Mouse (Mus musculus) ZHBTc4 (cell line): ENCODE results near the gene Ddx54.
A peak's percentile ranks its signal among the peaks of the same experiment; 100 is the strongest.

Experiments used
- DNase-seq: peaks from one replicate; pipeline ENCODE4 v3.0.0-alpha.2; 2011; ENCODE audit warnings: low read depth, low spot score

Ddx54 gene

DNA sequence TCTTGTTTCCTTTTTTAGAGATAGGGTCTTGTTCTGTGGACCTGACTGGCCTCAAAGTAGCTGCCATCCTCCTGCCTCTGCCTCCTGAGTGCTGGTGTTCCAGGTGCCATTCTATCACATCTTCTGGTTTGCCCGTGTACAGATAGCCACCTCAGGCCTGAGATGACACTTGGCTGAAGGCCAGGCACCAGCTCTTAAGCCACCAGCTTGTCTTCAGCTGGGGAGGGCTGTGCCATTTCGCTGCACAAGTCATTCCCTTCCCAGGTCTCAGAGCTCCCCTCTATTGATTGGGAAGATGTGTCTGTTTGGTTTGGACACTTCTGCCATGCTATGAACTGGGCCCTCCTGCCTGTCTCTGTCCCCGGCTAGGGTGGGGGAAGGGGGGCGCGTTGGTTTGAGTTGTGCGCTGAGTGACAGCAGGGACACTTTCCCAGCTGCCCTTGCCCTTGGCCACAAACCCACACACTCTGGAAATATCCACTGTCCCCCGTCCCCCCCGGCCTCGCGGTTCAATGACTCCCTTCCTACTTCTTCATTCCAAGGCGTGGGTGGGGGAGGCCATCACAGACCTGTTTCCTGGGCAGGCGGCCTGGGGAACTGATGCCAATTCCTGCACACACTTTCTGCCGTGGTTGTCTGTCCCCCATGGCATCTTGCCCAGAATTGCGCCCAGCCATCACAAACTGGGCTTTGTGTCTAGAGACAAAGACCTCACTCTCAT lies 31.0 kb downstream of the Ddx54 start:
- DNase-seq = no peak

DNA sequence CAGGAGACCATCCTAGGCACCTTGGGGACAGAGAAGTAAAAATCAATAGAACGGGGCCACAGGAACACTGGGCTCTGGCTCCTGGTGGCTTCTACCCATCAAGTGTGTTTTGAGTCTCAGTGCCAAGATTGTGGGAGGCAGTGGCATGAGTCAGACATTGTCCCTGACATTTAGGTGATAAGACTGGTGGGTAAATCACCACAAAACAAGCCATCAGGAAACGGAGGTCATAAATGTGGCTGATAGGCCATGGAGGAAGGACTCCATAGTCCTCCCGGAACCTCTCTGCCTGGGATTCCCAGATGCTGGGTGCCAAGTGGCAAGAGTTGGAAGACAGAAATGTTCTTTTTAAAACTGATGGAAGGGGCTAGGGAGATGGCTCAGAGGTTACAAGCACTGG lies 31.7 kb downstream of the Ddx54 start:
- no peak for DNase-seq

DNA sequence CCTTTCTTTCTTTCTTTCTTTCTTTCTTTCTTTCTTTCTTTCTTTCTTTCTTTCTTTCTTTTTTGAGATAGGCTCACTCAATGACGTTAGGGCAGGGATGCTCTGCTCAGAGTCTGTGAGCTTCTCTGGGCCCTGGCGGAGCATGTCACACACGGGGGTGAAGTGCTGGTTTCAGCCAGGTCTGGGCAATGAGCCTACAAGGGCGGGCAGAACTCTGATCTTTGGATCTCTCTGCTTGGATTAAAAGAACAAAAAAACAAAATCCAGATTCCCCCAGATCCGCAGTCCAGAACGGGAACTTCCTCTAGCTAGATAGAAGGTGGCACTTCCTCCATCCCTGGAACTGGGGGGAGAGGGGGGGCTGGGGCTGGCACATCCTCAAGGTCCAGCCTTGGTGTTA lies 33.3 kb downstream of the Ddx54 start:
- no peak for DNase-seq

DNA sequence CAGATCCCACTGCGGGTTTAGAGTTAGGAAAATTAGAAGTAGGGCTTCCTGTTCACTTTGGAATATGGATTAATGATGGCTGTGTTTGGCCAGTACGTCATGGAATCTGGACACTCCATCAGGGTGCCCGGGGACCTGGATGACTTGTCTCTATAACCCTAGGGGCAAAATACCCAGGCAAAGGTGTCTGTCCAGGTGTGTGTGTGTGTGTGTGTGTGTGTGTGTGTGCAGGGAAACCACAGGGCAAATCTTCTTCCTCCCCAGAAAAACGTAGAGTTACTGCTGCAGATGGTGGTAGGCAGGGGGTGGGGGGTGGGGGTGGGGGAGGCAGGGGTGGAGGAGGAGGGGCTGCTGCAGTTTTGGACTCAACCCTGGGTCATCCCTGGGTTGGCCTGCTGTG lies 34.8 kb downstream of the Ddx54 start:
- no peak for DNase-seq

DNA sequence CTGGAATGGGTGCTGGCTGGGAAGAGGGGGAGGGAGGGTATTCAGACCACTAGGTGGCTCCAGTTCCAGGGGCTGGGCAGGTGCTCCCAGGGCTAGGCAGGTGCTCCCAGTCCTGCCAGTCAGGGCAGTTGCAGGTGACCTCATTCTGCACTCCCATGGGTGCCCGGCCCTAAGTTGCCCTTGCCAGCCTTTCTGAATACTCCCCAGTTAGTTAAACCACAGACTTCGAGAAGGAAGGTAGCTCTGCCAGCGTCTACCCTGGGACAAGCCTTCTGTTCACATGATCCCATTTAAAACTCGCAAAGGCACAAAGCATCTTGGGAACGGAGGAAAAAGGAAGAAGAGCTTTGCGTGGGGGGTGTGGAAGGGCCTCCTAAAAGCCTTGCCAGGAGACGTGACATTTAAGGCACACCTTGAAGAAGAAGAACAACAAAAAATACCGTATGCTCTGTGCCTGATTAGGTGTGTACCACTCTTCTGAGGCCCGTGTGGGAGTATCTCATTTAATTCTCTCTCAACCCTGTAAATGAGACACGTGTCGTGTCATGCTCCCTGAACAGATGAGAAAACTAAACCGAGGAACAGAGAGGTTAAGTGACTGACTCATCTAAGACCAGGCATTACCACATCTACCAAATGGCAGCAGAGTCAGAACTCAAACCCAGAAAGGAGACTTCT lies 35.4 kb downstream of the Ddx54 start:
- DNase-seq = no peak

DNA sequence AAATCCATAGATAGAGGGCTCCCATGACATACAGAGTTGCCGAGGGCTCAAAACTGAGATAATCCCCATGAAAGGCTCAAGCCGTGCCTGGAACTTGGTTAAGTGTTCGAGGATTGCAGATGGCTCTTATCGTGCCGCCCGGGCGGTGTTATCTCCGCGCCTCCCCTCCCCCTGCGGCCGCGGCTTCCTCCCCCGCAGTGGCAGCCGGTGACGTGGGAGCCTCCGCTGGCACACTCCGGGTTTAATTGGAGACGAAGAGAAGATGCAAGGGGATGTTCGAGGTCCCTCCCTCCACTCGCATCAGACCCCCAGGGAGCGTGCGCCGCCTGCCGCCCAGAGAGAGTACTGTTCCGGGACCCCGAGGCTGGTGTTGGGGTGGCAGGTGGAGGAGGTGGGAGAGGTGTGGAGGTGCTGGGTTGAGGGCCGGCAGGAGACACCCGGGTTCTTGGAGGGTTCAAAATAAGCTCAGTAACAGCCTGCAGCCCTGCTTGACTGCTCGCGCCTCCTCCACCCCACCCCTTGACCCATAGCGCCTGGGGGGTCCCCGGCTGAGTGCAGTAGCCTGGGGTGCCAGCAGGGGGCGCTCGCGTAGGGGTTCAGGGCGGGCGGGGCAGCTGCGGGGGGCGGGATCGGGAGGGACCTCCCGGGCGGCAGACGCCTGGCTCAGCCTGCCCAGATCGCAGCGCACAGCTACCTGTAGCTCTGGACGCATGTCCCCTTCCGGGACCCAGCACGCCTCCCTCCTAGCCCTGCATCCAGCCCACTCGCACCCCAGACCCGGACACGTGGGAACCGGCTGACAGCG lies 36.2 kb downstream of the Ddx54 start, which contains the start of gene Rasal1:
Gene Rasal1, plus strand, starts transcription at position 244 of the 805 bp plus-strand sequence.
- peak; percentile 81 for DNase-seq

DNA sequence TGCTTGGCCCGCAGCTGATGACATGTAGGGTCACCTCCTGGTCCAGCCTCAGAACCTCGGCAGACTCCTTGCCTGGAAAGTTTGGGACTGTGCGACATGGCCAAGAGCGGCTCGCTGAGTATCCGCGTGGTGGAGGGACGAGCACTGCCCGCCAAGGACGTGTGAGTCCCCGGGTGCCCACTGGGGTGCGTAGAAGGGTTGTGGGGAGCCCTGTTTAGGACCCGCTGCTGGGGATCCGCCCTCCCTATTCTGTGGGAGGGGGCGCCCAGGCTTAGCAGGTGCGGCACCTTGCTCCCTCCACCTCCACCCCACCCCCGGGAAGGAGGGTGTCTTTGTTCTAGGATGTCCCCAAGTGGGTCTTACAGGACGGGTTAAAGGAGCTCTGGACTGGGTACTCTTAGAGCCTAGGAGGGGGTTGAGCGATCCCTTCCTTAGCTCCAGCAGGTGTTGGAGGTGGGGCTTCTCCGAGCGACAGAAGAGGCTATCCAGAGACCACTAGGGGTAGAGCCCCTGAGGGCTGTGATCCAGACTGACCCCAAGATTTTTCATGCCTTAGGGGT lies 36.9 kb downstream of the Ddx54 start:
- no peak for DNase-seq

DNA sequence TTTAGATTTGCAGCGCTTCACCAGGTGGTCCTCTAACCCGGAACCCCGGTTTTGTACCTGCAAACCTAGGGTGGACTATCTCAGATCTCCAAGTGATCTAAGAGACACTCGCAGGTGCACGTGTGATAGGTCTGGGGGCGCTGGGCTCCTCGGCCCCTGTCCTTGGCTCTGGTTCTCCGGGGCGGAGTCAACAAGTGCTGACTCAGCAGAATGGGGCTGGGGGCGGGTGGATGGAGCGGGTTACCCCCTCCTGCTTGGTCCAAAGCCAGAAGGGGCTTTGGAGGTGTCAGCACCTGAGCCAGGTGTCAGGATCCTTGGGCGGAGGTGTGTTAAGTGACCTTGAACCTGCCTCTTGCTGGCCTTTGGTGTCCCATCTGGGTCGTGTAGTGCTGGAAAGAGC lies 37.4 kb downstream of the Ddx54 start:
- no peak for DNase-seq

DNA sequence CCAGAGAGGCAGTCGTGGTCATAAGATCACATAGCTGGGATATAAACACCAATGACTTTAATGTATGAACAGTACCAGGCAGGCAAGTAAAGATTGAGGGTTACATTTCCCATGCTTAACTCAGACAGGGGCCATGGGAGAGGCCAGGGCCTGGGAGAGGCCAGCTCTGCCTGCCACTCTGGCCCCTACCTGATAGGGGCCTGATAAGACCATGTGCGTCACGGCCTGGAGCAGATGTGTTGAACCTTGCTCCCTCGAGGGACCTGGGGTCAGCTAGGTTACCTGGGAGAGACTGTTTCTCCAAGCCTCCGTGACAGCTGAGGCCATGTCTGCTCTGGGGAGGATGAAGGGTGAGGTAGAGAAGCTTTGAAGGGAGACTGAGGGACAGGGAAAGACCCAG lies 38.7 kb downstream of the Ddx54 start:
- DNase-seq = no peak

DNA sequence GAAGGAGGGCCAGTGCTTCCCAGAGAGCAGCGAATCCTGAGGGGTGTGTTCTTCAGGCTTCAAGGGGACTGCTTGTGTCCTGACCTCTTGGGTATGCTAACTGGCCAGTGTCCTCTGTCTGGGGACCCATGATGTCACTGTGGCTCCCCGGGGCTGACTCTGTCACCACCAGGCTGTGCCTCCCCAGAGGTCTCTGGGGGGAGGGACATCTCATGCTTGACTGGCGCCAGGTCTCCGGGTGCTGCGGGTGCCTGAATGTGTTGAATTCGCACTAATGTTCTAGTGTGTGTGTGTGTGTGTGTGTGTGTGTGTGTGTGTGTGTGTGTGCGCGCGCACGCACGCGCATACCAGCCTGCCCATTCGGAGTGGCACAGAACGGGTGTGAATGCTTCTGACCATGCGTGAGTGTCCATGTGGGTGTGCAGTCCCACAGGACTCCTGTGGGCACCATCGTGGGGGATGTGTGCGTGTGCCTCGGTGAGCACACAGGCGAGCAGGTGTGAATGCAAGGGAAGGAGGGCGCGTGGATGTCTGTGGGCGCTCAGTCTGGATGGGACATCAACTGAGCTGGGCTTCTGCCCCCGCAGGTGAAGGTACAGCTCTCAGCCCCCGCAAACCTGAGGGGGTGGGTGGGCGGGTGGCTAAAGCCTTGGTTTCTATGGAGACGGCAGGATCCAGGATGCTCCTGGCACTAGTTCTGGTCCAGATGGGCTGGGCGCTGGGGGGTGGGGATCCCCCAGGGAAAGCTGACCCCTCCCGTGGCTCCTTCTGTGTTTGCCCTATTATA lies 40.6 kb downstream of the Ddx54 start:
- no peak for DNase-seq

DNA sequence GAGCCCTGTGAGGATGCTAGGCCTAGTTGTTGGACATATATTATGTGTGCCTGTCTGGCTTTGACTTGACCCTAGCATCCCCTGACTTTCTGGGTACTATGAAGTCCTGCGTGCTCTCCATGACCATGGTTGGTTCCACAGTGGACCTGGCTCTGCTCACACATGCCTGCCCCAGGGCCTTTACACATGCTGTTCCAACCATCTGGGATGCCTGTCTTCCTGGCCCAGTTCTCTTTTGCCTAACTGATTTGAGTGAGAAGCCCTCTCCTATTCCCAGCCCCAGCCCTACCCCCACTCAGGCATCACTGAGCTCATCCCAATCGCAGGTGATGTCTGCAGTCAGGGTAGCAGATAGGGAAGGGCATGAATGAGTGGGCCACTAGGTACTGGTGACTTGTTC lies 41.3 kb downstream of the Ddx54 start:
- DNase-seq = no peak

DNA sequence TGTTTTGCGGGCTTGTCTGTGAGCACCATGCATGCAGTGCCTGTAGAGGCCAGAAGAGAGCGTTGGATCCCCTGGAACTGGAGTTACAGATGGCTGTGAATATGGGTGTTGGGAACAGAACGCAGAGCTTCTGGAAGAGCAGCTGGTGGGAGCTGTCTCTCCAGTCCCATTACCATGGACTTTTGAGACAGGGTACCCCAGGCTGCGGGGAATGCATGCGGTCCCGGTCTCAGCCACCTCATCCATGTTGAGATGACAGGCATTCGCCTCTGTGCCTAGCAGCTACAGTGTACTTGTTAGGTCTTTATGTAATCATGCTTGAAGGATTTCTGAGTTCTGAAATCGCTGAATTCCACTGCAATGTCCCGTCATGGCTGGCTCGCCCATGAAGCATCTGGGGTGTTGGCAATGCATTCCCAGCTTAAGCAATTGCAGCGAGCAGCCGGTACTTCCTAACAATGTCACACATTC lies 43.8 kb downstream of the Ddx54 start:
- DNase-seq = no peak

DNA sequence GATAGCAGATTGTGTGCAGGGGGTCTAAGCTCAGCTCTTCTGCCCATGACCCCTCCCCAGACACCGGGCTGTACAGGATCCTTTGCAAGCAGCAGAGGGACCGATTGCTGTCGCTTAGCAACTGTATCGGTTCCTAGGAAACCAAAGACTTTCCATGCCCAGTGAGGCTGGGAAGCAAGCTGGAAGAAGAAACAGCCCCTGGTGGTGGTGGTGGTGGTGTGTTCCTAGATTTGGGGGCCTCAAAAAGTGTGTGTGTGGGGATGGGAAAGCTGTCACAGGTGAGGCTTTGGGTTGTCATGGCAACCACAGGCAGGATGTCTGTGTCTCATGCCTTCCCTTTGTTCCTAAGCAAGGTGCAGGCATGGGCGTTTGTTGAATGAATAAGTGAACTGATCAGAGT lies 48.3 kb downstream of the Ddx54 start:
- DNase-seq = peak; percentile 52

DNA sequence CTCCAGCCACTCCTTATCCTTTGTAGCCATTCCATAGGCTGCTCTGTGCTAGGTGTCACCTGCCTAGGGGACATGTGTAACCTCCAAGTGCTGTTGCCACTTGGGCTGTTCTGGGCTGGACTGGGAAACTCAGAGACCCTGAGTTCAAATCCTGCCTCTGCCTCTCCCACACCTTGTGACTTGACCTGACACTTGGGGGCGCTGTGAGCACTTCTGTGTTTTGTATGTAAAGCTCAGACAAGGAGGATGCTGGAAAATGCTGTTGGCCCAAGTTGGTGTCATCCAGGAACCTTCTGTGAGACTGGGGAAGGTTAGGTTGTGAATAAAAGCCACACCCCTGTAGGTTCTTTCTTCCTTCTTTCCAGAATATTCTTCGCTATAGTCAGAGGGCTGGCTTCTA lies 52.3 kb downstream of the Ddx54 start:
- no peak for DNase-seq

DNA sequence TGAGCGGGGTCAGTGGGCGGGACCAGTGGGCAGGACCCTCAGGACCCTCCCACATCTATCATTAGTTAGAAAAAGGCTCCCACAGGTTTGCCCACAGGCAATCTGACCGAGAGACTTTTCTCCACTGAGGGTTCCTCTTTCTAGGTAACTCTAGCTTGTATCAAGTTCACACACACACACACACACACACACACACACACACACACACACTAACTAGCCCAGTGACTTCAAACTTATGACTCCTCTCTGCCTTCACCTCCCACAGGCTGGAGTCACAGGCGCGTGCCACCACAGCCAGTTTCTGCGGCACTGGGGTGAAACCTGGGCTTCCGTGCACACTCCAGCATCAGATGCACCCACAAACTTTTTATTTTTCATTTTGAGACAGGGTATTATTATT lies 56.2 kb downstream of the Ddx54 start:
- DNase-seq = no peak

DNA sequence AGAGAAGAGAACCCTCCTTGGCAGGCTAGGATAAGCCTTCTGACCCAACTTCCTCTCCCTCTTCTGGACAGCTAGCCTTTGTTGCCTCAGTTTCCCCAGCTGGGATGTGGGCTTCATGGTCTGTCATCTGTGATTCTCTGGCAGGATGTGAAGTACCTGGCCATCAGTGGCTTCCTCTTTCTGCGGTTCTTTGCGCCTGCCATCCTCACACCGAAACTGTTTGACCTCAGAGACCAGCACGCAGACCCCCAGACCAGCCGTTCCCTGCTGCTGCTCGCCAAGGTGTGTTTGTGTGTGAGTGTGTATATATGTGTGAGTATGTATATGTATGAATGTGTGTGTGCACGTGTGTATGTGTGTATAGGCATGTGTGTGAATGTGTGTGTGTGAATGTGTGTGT lies 57.6 kb downstream of the Ddx54 start:
- no peak for DNase-seq

DNA sequence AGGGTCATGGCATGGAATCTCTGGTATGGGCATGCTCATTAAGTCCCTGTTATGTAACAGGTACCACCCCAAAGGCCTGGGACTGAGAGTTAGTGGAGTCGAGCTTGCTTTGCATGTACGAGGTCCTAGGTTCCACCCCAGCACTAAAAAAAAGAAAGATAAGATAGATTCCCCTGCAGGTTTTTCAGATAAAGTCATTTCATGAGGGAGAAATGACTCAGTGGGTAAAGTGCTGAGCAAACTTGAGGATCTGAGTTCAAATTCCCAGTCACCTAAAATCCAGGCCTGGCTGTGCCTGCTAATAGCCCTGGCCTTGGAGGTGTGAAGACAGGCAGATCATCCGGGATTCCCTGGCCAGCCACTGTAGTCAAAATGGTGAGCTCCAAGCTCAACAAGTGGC lies 59.3 kb downstream of the Ddx54 start:
- DNase-seq = no peak

DNA sequence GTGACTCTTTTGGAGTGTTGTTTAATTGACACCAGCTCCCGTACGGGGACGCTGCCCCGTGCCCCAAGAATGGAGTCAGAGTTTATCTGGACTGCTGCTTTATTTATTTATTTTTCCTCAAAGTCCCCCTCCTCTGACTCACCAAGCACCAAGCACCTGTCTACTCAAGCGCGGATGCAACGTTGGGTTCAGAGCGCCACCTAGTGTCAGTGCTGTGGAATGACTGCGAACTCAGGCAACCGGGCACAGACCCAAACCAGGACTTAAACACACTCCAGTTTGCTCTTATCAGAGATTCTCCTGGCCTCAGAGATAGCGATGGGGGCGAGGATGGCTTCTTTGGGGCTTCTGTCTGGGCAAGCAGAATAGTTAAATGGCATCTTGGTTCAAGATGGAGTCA lies 61.1 kb downstream of the Ddx54 start:
- peak; percentile 89 for DNase-seq

DNA sequence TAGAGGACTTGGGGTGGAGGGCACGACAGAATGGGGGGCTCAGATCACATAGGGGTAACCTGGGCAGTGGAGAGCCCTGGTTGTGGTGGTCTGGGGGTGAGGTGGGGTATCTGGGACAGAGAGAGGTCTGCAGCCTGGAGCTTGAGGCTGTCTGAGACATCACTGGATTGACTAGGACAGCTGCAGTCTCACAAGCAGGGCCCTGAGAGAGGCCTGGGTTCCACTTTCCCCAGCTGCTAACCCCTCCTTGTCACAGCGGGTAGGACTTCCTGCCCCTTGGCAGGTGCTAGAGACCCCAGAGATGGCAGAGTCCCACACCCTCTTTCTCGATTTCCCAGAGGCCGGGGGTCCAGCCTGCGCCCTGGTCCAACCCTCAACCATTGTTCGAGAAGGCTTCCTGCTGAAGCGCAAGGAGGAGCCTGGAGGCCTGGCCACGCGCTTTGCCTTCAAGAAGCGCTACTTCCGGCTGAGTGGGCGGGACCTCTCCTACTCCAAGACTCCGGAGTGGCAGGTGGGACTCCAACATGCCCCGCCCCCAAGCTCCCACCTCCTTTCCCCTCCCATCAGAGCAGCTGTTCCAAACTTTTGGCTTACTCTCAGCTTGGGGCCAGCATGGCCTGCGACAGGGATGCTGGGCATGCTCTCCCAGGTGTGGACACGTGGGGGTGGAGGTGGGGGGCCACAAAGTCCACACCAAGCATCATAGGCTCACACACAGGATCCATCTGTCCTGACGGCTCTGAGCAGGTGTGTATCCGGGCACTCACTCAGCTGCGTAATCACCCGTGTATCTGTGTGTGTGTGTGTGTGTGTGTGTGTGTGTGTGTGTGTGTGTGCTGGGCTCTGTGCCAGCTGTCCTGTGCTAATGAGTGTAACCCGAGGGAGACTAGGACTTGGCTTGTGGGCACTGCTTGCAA lies 61.9 kb downstream of the Ddx54 start:
- DNase-seq = peak; percentile 98

DNA sequence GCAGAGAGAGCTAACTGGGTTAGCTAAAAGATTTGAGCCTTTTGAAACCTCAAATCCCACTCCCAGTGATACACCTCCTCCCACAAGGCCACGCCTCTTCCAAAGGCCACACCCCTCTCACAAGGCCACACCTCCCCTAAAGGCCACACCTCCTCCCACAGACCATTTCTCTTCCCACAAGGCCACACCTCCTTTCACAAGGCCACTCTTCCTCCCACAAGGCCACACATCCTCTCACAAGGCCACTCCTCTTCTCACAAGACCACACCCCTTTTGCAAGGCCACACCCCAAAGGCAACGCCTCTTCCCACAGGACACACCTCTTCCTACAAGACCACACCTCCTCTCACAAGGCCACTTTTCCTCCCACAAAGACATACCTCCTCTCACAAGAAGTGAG lies 65.0 kb downstream of the Ddx54 start:
- DNase-seq = peak; percentile 98
